Mouse (Mus musculus) hindbrain, embryonic 15.5 days (tissue): ENCODE results near the gene Vsig2. TPM values are rescaled to one million over a fixed set of nuclear protein-coding genes. Genes with fewer than 3 reads are reported as not detected.
A peak's percentile ranks its signal among the peaks of the same experiment; 100 is the strongest.

Experiments used
- ATAC-seq: fragments of 200-750 bp; cut with Nextera tagmentation; 2 replicates; pipeline ENCODE4 v1.8.0; 2017; ENCODE audit warnings: low read depth, moderate number of reproducible peaks, moderate TSS enrichment; ENCODE audit not compliant: low FRiP score
- H3K27ac ChIP-seq: fragments of 300-500 bp; sonication (generic); replicated peaks from 2 replicates; pipeline ENCODE4 v1.5.1; 2015; ENCODE audit warnings: mild to moderate bottlenecking, inconsistent platforms
- H3K27me3 ChIP-seq: fragments of 300-500 bp; sonication (generic); 2 replicates; pipeline ENCODE4 v1.6.1; 2015; ENCODE audit warnings: control low read depth, inconsistent platforms
- H3K36me3 ChIP-seq: fragments of 300-500 bp; sonication (generic); 2 replicates; pipeline ENCODE4 v1.6.1; 2015; ENCODE audit warnings: control low read depth, inconsistent platforms
- H3K4me1 ChIP-seq: fragments of 300-500 bp; sonication (generic); replicated peaks from 2 replicates; pipeline ENCODE4 v1.6.1; 2015; ENCODE audit warnings: control low read depth, inconsistent platforms
- H3K4me2 ChIP-seq: fragments of 300-500 bp; sonication (generic); 2 replicates; pipeline ENCODE4 v1.6.1; 2015; ENCODE audit warnings: moderate library complexity, mild to moderate bottlenecking, inconsistent platforms
- H3K4me3 ChIP-seq: fragments of 300-500 bp; sonication (generic); 2 replicates; pipeline ENCODE4 v1.5.1; 2015; ENCODE audit warnings: mild to moderate bottlenecking, inconsistent platforms
- H3K9ac ChIP-seq: fragments of 300-500 bp; sonication (generic); 2 replicates; pipeline ENCODE4 v1.6.1; 2015; ENCODE audit warnings: inconsistent platforms
- H3K9me3 ChIP-seq: fragments of 300-500 bp; sonication (generic); 2 replicates; pipeline ENCODE4 v1.6.1; 2016; ENCODE audit warnings: control low read depth, inconsistent platforms
- WGBS: fragments of 180-500 bp; shearing (Covaris S2); methylation state at CpG from one replicate; pipeline ENCODE4 v1.1.7; 2015; 5-methylcytosine and 5-hydroxymethylcytosine counted together
- polyA plus RNA-seq: library from polyadenylated mRNA; unstranded; fragments of >200 nt; fragmentation: Nextera tagmentation; extraction: Ambion mirVana; gene quantifications from 2 replicates; pipeline ENCODE4 v1.2.1, GENCODE M21; 2015

Vsig2 gene
- polyA plus RNA-seq, 1 experiment from 2014 or later: 1.4 TPM

- Histone ChIP-seq H3K27ac (no peak overlapping the region), H3K9ac (no peak overlapping the region), H3K36me3 (peaks cover 31% of the 10 kb centered on the region), H3K4me1 (no peaks in the 10 kb centered on the region; the same call in 1 of the 2 replicates), H3K4me2 (no peak overlapping the region), H3K27me3 (no peaks in the 10 kb centered on the region), H3K9me3 (no peaks in the 10 kb centered on the region), H3K4me3 (no peak overlapping the region)
- 88% methylated on average over 2 of the region's 2 CpGs for WGBS
- no peak for ATAC-seq
Measured at GRCm38 (mm10) chr9:37519995-37520394, 19.1 kb upstream of the Vsig2 start.

GRCm38 (mm10) chr9:37525461-37525860, 13.6 kb upstream of the Vsig2 start:
- H3K36me3 ChIP-seq: peaks cover 22% of the 10 kb centered on the region
- ATAC-seq: no peak
- 92% methylated on average over 2 of the region's 2 CpGs for WGBS
- peaks cover 43% of the 10 kb centered on the region for H3K27me3 ChIP-seq
- no peak overlapping the region for H3K4me2 ChIP-seq
- H3K27ac ChIP-seq: no peak overlapping the region
- H3K9ac ChIP-seq: no peak overlapping the region
- H3K4me3 ChIP-seq: no peak overlapping the region
- H3K4me1 ChIP-seq: peaks cover 10% of the 10 kb centered on the region
- H3K9me3 ChIP-seq: no peaks in the 10 kb centered on the region

GRCm38 (mm10) chr9:37526443-37527395, 12.3 kb upstream of the Vsig2 start:
- ATAC-seq: no peak
- Histone ChIP-seq H3K9ac (no peak overlapping the region), H3K27me3 (peaks cover 43% of the 10 kb centered on the region), H3K4me2 (peak overlapping the region; percentile 31; the same call in 1 of the 2 replicates), H3K4me3 (no peak overlapping the region), H3K36me3 (peaks cover 15% of the 10 kb centered on the region), H3K9me3 (no peaks in the 10 kb centered on the region), H3K4me1 (peaks cover 20% of the 10 kb centered on the region), H3K27ac (no peak overlapping the region)
- 24% methylated on average over 21 of the region's 21 CpGs for WGBS

GRCm38 (mm10) chr9:37527396-37528224, 11.4 kb upstream of the Vsig2 start, which contains the start of gene Esam:
Gene Esam (plus strand): TSS chr9:37528078.
- no peak within 1 kb of the TSS for H3K27ac ChIP-seq
- peak within 1 kb of the TSS; percentile 61 for H3K4me2 ChIP-seq
- no peak for ATAC-seq
- 8% methylated on average over 41 of the region's 41 CpGs for WGBS
- H3K36me3 ChIP-seq: peaks cover 12% of the 10 kb centered on the region
- H3K4me3 ChIP-seq: peak within 1 kb of the TSS; percentile 34
- no peaks in the 10 kb centered on the region for H3K9me3 ChIP-seq
- peaks cover 20% of the 10 kb centered on the region for H3K4me1 ChIP-seq
- H3K27me3 ChIP-seq: peaks cover 43% of the 10 kb centered on the region
- no peak within 1 kb of the TSS for H3K9ac ChIP-seq

- peak overlapping the region; percentile 61; the same call in 1 of the 2 replicates for H3K4me2 ChIP-seq
- peak overlapping the region; percentile 34 for H3K4me3 ChIP-seq
- H3K9me3 ChIP-seq: no peaks in the 10 kb centered on the region
- no peak overlapping the region for H3K27ac ChIP-seq
- ATAC-seq: no peak
- 23% methylated on average over 9 of the region's 9 CpGs for WGBS
- peaks cover 5% of the 10 kb centered on the region for H3K36me3 ChIP-seq
- peaks cover 20% of the 10 kb centered on the region for H3K4me1 ChIP-seq
- peaks cover 43% of the 10 kb centered on the region for H3K27me3 ChIP-seq
- H3K9ac ChIP-seq: no peak overlapping the region
Measured at GRCm38 (mm10) chr9:37528225-37528970, 10.7 kb upstream of the Vsig2 start.

- WGBS: under 1% methylated on average over 32 of the region's 32 CpGs
- H3K4me1 ChIP-seq: peaks cover 20% of the 10 kb centered on the region
- no peaks in the 10 kb centered on the region for H3K36me3 ChIP-seq
- peak overlapping the region; percentile 61 for H3K4me2 ChIP-seq
- peak; percentile 64 for ATAC-seq
- H3K9ac ChIP-seq: peak overlapping the region; percentile 24
- peaks cover 43% of the 10 kb centered on the region for H3K27me3 ChIP-seq
- H3K9me3 ChIP-seq: no peaks in the 10 kb centered on the region
- H3K4me3 ChIP-seq: peak overlapping the region; percentile 34
- H3K27ac ChIP-seq: no peak overlapping the region; the same call in 1 of the 2 replicates
Measured at GRCm38 (mm10) chr9:37530031-37530887, 8.8 kb upstream of the Vsig2 start.

- no peak overlapping the region for H3K27ac ChIP-seq
- WGBS: 3% methylated on average over 31 of the region's 31 CpGs
- H3K27me3 ChIP-seq: peaks cover 36% of the 10 kb centered on the region
Measured at GRCm38 (mm10) chr9:37530888-37531705, 8.0 kb upstream of the Vsig2 start.

GRCm38 (mm10) chr9:37536851-37537250, 2.2 kb upstream of the Vsig2 start:
- Histone ChIP-seq H3K9ac (no peak overlapping the region), H3K4me1 (no peaks in the 10 kb centered on the region), H3K9me3 (no peaks in the 10 kb centered on the region), H3K36me3 (no peaks in the 10 kb centered on the region), H3K27ac (no peak overlapping the region), H3K4me2 (no peak overlapping the region), H3K4me3 (no peak overlapping the region), H3K27me3 (no peaks in the 10 kb centered on the region)
- 83% methylated on average over 4 of the region's 4 CpGs for WGBS
- ATAC-seq: no peak

More at GRCm38 (mm10) chr9:37530888-37531705, 8.0 kb upstream of the Vsig2 start:
- peak; percentile 63 for ATAC-seq
- no peaks in the 10 kb centered on the region for H3K9me3 ChIP-seq
- H3K36me3 ChIP-seq: no peaks in the 10 kb centered on the region
- peak overlapping the region; percentile 61 for H3K4me2 ChIP-seq
- H3K4me3 ChIP-seq: peak overlapping the region; percentile 34
- H3K4me1 ChIP-seq: peaks cover 20% of the 10 kb centered on the region
- H3K9ac ChIP-seq: peak overlapping the region; percentile 15; the same call in 1 of the 2 replicates

GRCm38 (mm10) chr9:37537658-37538250, 1.3 kb upstream of the Vsig2 start:
- Histone ChIP-seq H3K4me3 (no peak overlapping the region), H3K4me2 (no peak overlapping the region), H3K9ac (no peak overlapping the region), H3K27ac (no peak overlapping the region), H3K36me3 (no peaks in the 10 kb centered on the region), H3K27me3 (0 out of 2 replicates have a peak, but pooled peaks cover 4% of the 10 kb centered on the region), H3K9me3 (no peaks in the 10 kb centered on the region), H3K4me1 (no peaks in the 10 kb centered on the region)
- WGBS: 73% methylated on average over 5 of the region's 5 CpGs
- no peak for ATAC-seq

GRCm38 (mm10) chr9:37540226-37540625, 1.2 kb downstream of the Vsig2 start:
- no peak overlapping the region for H3K4me3 ChIP-seq
- H3K27me3 ChIP-seq: peaks cover 19% of the 10 kb centered on the region
- peaks cover 12% of the 10 kb centered on the region for H3K4me1 ChIP-seq
- no peaks in the 10 kb centered on the region for H3K36me3 ChIP-seq
- ATAC-seq: no peak
- no peaks in the 10 kb centered on the region for H3K9me3 ChIP-seq
- no peak overlapping the region for H3K9ac ChIP-seq
- no peak overlapping the region for H3K27ac ChIP-seq
- 86% methylated on average over 4 of the region's 4 CpGs for WGBS
- no peak overlapping the region for H3K4me2 ChIP-seq
